Mouse (Mus musculus): Measurements from ENCODE around the gene Iqgap3. TPM values are rescaled to one million over a fixed set of nuclear protein-coding genes. Genes with fewer than 3 reads are reported as not detected.

Gene Iqgap3
- total and polyA plus RNA-seq, 2 experiments from 2014 or later = 3.6 to 9.6 TPM

GRCm38 (mm10) chr3:88162259-88162658, 80.5 kb downstream of the Iqgap3 start:
- H3K36me3 ChIP-seq (ENCODE audit: insufficient read depth, low read length) = peaks cover 63% of the 10 kb centered on the region
- WGBS = 57% methylated on average over 8 of the region's 8 CpGs
- no peak overlapping the region for H3K4me2 ChIP-seq (ENCODE audit: low read depth, low read length)
- H3K27me3 ChIP-seq (ENCODE audit: insufficient read depth, low read length) = no peaks in the 10 kb centered on the region
- no peak for ATAC-seq
- H3K9ac ChIP-seq (replicated peaks; ENCODE audit: low read length) = no peak overlapping the region
- no peak overlapping the region for H3K4me3 ChIP-seq (ENCODE audit: low read length)
- DNase-seq (ENCODE audit: low spot score) = peak; percentile 31
- no peaks in the 10 kb centered on the region for H3K4me1 ChIP-seq (ENCODE audit: insufficient read depth, low read length)
- no peaks in the 10 kb centered on the region for H3K9me3 ChIP-seq (ENCODE audit: low read length)
- H3K27ac ChIP-seq = no peak overlapping the region
- no peak for TF ChIP-seq CTCF (IDR thresholded peaks at IDR 0.05; ENCODE audit: low read depth)

- Histone ChIP-seq H3K36me3 (ENCODE audit: insufficient read depth, low read length) (peaks cover 68% of the 10 kb centered on the region), H3K4me2 (ENCODE audit: low read depth, low read length) (no peak overlapping the region), H3K27ac (no peak overlapping the region), H3K9ac (replicated peaks; ENCODE audit: low read length) (no peak overlapping the region), H3K4me1 (ENCODE audit: insufficient read depth, low read length) (no peaks in the 10 kb centered on the region), H3K4me3 (ENCODE audit: low read length) (no peak overlapping the region), H3K27me3 (ENCODE audit: insufficient read depth, low read length) (no peaks in the 10 kb centered on the region), H3K9me3 (ENCODE audit: low read length) (no peaks in the 10 kb centered on the region)
- DNase-seq (ENCODE audit: low spot score) (no peak), ATAC-seq (no peak)
- WGBS = 59% methylated on average over 4 of the region's 4 CpGs
- no peak for TF ChIP-seq CTCF (IDR thresholded peaks at IDR 0.05; ENCODE audit: low read depth)
Measured at GRCm38 (mm10) chr3:88162811-88163210, 81.0 kb downstream of the Iqgap3 start.

- H3K27me3 ChIP-seq (ENCODE audit: insufficient read depth, low read length) = no peaks in the 10 kb centered on the region
- no peak overlapping the region for H3K9ac ChIP-seq (replicated peaks; ENCODE audit: low read length)
- peaks cover 72% of the 10 kb centered on the region for H3K36me3 ChIP-seq (ENCODE audit: insufficient read depth, low read length)
- WGBS = 76% methylated on average over 3 of the region's 3 CpGs
- no peak overlapping the region for H3K4me2 ChIP-seq (ENCODE audit: low read depth, low read length)
- H3K27ac ChIP-seq = no peak overlapping the region
- DNase-seq (ENCODE audit: low spot score) = no peak
- H3K9me3 ChIP-seq (ENCODE audit: low read length) = no peaks in the 10 kb centered on the region
- H3K4me1 ChIP-seq (ENCODE audit: insufficient read depth, low read length) = no peaks in the 10 kb centered on the region
- H3K4me3 ChIP-seq (ENCODE audit: low read length) = no peak overlapping the region
- TF ChIP-seq CTCF (IDR thresholded peaks at IDR 0.05; ENCODE audit: low read depth) = no peak
- ATAC-seq = no peak
Measured at GRCm38 (mm10) chr3:88163847-88164246, 82.1 kb downstream of the Iqgap3 start.

- H3K36me3 ChIP-seq (ENCODE audit: insufficient read depth, low read length) = peaks cover 76% of the 10 kb centered on the region
- no peak for ATAC-seq
- WGBS = 59% methylated on average over 3 of the region's 3 CpGs
- DNase-seq (ENCODE audit: low spot score) = no peak
- H3K9me3 ChIP-seq (ENCODE audit: low read length) = no peaks in the 10 kb centered on the region
- no peak for TF ChIP-seq CTCF (IDR thresholded peaks at IDR 0.05; ENCODE audit: low read depth)
- no peaks in the 10 kb centered on the region for H3K27me3 ChIP-seq (ENCODE audit: insufficient read depth, low read length)
- H3K4me1 ChIP-seq (ENCODE audit: insufficient read depth, low read length) = no peaks in the 10 kb centered on the region
- no peak overlapping the region for H3K4me3 ChIP-seq (ENCODE audit: low read length)
- no peak overlapping the region for H3K27ac ChIP-seq
- no peak overlapping the region for H3K4me2 ChIP-seq (ENCODE audit: low read depth, low read length)
- no peak overlapping the region for H3K9ac ChIP-seq (replicated peaks; ENCODE audit: low read length)
Measured at GRCm38 (mm10) chr3:88164263-88164662, 82.5 kb downstream of the Iqgap3 start.

- H3K4me2 ChIP-seq (ENCODE audit: low read depth, low read length) = no peak overlapping the region
- H3K4me1 ChIP-seq (ENCODE audit: insufficient read depth, low read length) = no peaks in the 10 kb centered on the region
- H3K36me3 ChIP-seq (ENCODE audit: insufficient read depth, low read length) = peaks cover 75% of the 10 kb centered on the region
- ATAC-seq (no peak), DNase-seq (ENCODE audit: low spot score) (no peak)
- H3K4me3 ChIP-seq (ENCODE audit: low read length) = no peak overlapping the region
- TF ChIP-seq CTCF (IDR thresholded peaks at IDR 0.05; ENCODE audit: low read depth) = no peak
- H3K9me3 ChIP-seq (ENCODE audit: low read length) = no peaks in the 10 kb centered on the region
- no peak overlapping the region for H3K9ac ChIP-seq (replicated peaks; ENCODE audit: low read length)
- 87% methylated on average over 5 of the region's 5 CpGs for WGBS
- H3K27me3 ChIP-seq (ENCODE audit: insufficient read depth, low read length) = no peaks in the 10 kb centered on the region
- H3K27ac ChIP-seq = no peak overlapping the region
Measured at GRCm38 (mm10) chr3:88166056-88166455, 84.3 kb downstream of the Iqgap3 start.

- Histone ChIP-seq H3K4me1 (ENCODE audit: insufficient read depth, low read length) (no peaks in the 10 kb centered on the region), H3K36me3 (ENCODE audit: insufficient read depth, low read length) (peaks cover 40% of the 10 kb centered on the region; the same call in 1 of the 2 replicates), H3K9ac (replicated peaks; ENCODE audit: low read length) (no peak overlapping the region), H3K4me2 (ENCODE audit: low read depth, low read length) (no peak overlapping the region), H3K4me3 (ENCODE audit: low read length) (no peak overlapping the region), H3K9me3 (ENCODE audit: low read length) (no peaks in the 10 kb centered on the region), H3K27me3 (ENCODE audit: insufficient read depth, low read length) (no peaks in the 10 kb centered on the region), H3K27ac (no peak overlapping the region)
- ATAC-seq (no peak), DNase-seq (ENCODE audit: low spot score) (no peak)
- TF ChIP-seq CTCF (IDR thresholded peaks at IDR 0.05; ENCODE audit: low read depth) = no peak
- 81% methylated on average over 5 of the region's 5 CpGs for WGBS
Measured at GRCm38 (mm10) chr3:88170361-88170760, 88.6 kb downstream of the Iqgap3 start.

Other genes starting within 250 kb of the Iqgap3 start
- not detected in 2 replicates for gene Sh2d2a, start 235.2 kb upstream of the Iqgap3 start, total RNA-seq (2014; rRNA removed)
- not detected in 2 replicates for gene Sh2d2a, start 235.2 kb upstream of the Iqgap3 start, polyA plus RNA-seq (2015; fragmentation: Nextera tagmentation; extraction: Ambion mirVana)
- gene Prcc, start 196.4 kb upstream of the Iqgap3 start, total RNA-seq (2014; rRNA removed) = 93.8 and 97.8 TPM in 2 replicates
- gene Prcc, start 196.4 kb upstream of the Iqgap3 start, polyA plus RNA-seq (2015; fragmentation: Nextera tagmentation; extraction: Ambion mirVana) = 20.8 and 20.9 TPM in 2 replicates
- 82.1 and 82.7 TPM in 2 replicates for gene Hdgf, start 175.7 kb upstream of the Iqgap3 start, total RNA-seq (2014; rRNA removed)
- 145 and 148 TPM in 2 replicates for gene Hdgf, start 175.7 kb upstream of the Iqgap3 start, polyA plus RNA-seq (2015; fragmentation: Nextera tagmentation; extraction: Ambion mirVana)
- 32.1 and 43.2 TPM in 2 replicates for gene Mrpl24, start 162.5 kb upstream of the Iqgap3 start, total RNA-seq (2014; rRNA removed)
- gene Mrpl24, start 162.5 kb upstream of the Iqgap3 start, polyA plus RNA-seq (2015; fragmentation: Nextera tagmentation; extraction: Ambion mirVana) = 44.6 and 50.3 TPM in 2 replicates
- 23.8 and 26.2 TPM in 2 replicates for gene Isg20l2, start 151.7 kb upstream of the Iqgap3 start, total RNA-seq (2014; rRNA removed)
- 19.1 and 20.1 TPM in 2 replicates for gene Isg20l2, start 151.7 kb upstream of the Iqgap3 start, polyA plus RNA-seq (2015; fragmentation: Nextera tagmentation; extraction: Ambion mirVana)
- 19.4 and 36.4 TPM in 2 replicates for gene Rrnad1, start 151.3 kb upstream of the Iqgap3 start, total RNA-seq (2014; rRNA removed)
- 18.1 and 19.3 TPM in 2 replicates for gene Rrnad1, start 151.3 kb upstream of the Iqgap3 start, polyA plus RNA-seq (2015; fragmentation: Nextera tagmentation; extraction: Ambion mirVana)
- 9.8 and 28.6 TPM in 2 replicates for gene Crabp2, start 133.3 kb upstream of the Iqgap3 start, total RNA-seq (2014; rRNA removed)
- gene Crabp2, start 133.3 kb upstream of the Iqgap3 start, polyA plus RNA-seq (2015; fragmentation: Nextera tagmentation; extraction: Ambion mirVana) = 44.5 and 46.3 TPM in 2 replicates
- gene Nes, start 110.9 kb upstream of the Iqgap3 start, total RNA-seq (2014; rRNA removed) = 37.2 and 40.0 TPM in 2 replicates
- 14.9 and 15.7 TPM in 2 replicates for gene Nes, start 110.9 kb upstream of the Iqgap3 start, polyA plus RNA-seq (2015; fragmentation: Nextera tagmentation; extraction: Ambion mirVana)
- 318 and 347 TPM in 2 replicates for gene Bcan, start 81.7 kb upstream of the Iqgap3 start, total RNA-seq (2014; rRNA removed)
- gene Bcan, start 81.7 kb upstream of the Iqgap3 start, polyA plus RNA-seq (2015; fragmentation: Nextera tagmentation; extraction: Ambion mirVana) = 229 and 237 TPM in 2 replicates
- gene Hapln2, start 54.4 kb upstream of the Iqgap3 start, total RNA-seq (2014; rRNA removed) = 0.47 and 0.50 TPM in 2 replicates
- 1.2 and 1.5 TPM in 2 replicates for gene Hapln2, start 54.4 kb upstream of the Iqgap3 start, polyA plus RNA-seq (2015; fragmentation: Nextera tagmentation; extraction: Ambion mirVana)
- gene Gpatch4, start 38.9 kb upstream of the Iqgap3 start, total RNA-seq (2014; rRNA removed) = 6.3 and 9.0 TPM in 2 replicates
- 31.7 and 33.5 TPM in 2 replicates for gene Gpatch4, start 38.9 kb upstream of the Iqgap3 start, polyA plus RNA-seq (2015; fragmentation: Nextera tagmentation; extraction: Ambion mirVana)
- gene Naxe, start 23.5 kb upstream of the Iqgap3 start, total RNA-seq (2014; rRNA removed) = 87.7 and 90.0 TPM in 2 replicates
- gene Naxe, start 23.5 kb upstream of the Iqgap3 start, polyA plus RNA-seq (2015; fragmentation: Nextera tagmentation; extraction: Ambion mirVana) = 172 and 174 TPM in 2 replicates
- not detected in 2 replicates for gene Ttc24, start 3.7 kb upstream of the Iqgap3 start, total RNA-seq (2014; rRNA removed)
- not detected in 2 replicates for gene Ttc24, start 3.7 kb upstream of the Iqgap3 start, polyA plus RNA-seq (2015; fragmentation: Nextera tagmentation; extraction: Ambion mirVana)
- 44.0 and 50.3 TPM in 2 replicates for gene Mef2d, start 60.4 kb downstream of the Iqgap3 start, total RNA-seq (2014; rRNA removed)
- gene Mef2d, start 60.4 kb downstream of the Iqgap3 start, polyA plus RNA-seq (2015; fragmentation: Nextera tagmentation; extraction: Ambion mirVana) = 13.4 and 19.2 TPM in 2 replicates
- gene Rhbg, start 172.7 kb downstream of the Iqgap3 start, total RNA-seq (2014; rRNA removed) = 0.94 and 1.0 TPM in 2 replicates
- 0.37 and 0.43 TPM in 2 replicates for gene Rhbg, start 172.7 kb downstream of the Iqgap3 start, polyA plus RNA-seq (2015; fragmentation: Nextera tagmentation; extraction: Ambion mirVana)
- gene Gm38392, start 205.2 kb downstream of the Iqgap3 start, total RNA-seq (2014; rRNA removed) = 2.1 TPM in 1 of 2 replicates, not detected in the other
- gene Gm38392, start 205.2 kb downstream of the Iqgap3 start, polyA plus RNA-seq (2015; fragmentation: Nextera tagmentation; extraction: Ambion mirVana) = 0.21 and 0.24 TPM in 2 replicates
- not detected in 2 replicates for gene Tsacc, start 215.0 kb downstream of the Iqgap3 start, total RNA-seq (2014; rRNA removed)
- 10.5 and 10.6 TPM in 2 replicates for gene Tsacc, start 215.0 kb downstream of the Iqgap3 start, polyA plus RNA-seq (2015; fragmentation: Nextera tagmentation; extraction: Ambion mirVana)
- gene Cct3, start 215.1 kb downstream of the Iqgap3 start, total RNA-seq (2014; rRNA removed) = 231 and 236 TPM in 2 replicates
- gene Cct3, start 215.1 kb downstream of the Iqgap3 start, polyA plus RNA-seq (2015; fragmentation: Nextera tagmentation; extraction: Ambion mirVana) = 388 and 401 TPM in 2 replicates
- gene Glmp, start 243.1 kb downstream of the Iqgap3 start, total RNA-seq (2014; rRNA removed) = 54.9 and 76.9 TPM in 2 replicates
- gene Glmp, start 243.1 kb downstream of the Iqgap3 start, polyA plus RNA-seq (2015; fragmentation: Nextera tagmentation; extraction: Ambion mirVana) = 135 and 142 TPM in 2 replicates

Data from hindbrain, postnatal 0 days (tissue).